Mouse (Mus musculus) bone marrow macrophage, adult 2 months (primary cell): ENCODE measurements around the gene Kcnip1.

Experiments used
- CTCF ChIP-seq: IDR thresholded peaks from 2 replicates; pipeline ENCODE4 v1.5.1; 2012; ENCODE audit warnings: low read depth, mild to moderate bottlenecking, low read length, moderate library complexity
- POLR2A ChIP-seq: IDR thresholded peaks from 2 replicates; pipeline ENCODE4 v1.6.1; 2012; ENCODE audit warnings: mild to moderate bottlenecking, low read depth, low read length, borderline replicate concordance

DNA sequence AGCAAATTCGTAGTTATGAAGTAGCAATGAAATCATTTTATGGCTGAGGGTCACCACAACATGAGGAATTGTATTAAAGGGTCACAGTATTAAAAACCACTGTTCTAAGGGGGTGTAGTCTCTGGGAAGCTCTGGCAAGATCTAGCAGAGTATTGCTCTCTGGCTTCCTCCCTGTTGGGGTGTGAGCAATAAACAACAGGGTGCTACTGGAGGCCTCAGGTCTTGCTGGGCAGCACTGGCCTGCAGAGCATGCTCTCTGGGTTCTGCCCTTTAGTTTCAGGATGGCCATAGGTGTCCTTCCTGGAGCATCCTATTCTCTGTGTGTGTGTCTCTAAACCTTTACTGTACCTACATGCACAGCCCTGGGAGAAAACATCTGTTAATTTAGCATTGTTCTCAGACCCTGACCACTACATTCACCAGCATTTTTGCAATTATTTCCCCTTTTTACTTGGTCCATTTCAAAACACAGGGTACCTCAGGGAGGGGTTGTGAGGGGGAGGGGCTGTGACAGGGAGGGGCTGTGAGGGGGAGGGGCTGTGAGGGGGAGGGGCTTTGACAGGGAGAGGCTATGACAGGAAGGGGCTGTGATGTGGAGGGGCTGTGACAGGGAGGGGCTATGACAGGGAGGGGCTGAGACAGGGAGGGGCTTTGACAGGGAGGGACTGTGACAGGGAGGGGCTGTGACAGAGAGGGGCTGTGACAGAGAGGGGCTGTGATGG lies 291.6 kb downstream of the Kcnip1 start:
- TF ChIP-seq POLR2A (no peak), CTCF (no peak)
